Mouse (Mus musculus) heart, embryonic 13.5 days (tissue): ENCODE results near the gene Tcea3. TPM values are rescaled to one million over a fixed set of nuclear protein-coding genes. Genes with fewer than 3 reads are reported as not detected.
A peak's percentile ranks its signal among the peaks of the same experiment; 100 is the strongest.

Experiments
- ATAC-seq: fragments of 200-750 bp; cut with Nextera tagmentation; 2 replicates; pipeline ENCODE4 v1.8.0; 2017; ENCODE audit warnings: moderate TSS enrichment; ENCODE audit not compliant: insufficient number of reproducible peaks, low FRiP score, low TSS enrichment; ENCODE audit errors: extremely low read depth
- H3K27ac ChIP-seq: fragments of 300-500 bp; sonication (generic); replicated peaks from 2 replicates; pipeline ENCODE4 v1.5.1; 2015; ENCODE audit warnings: moderate library complexity, mild to moderate bottlenecking, inconsistent platforms
- H3K27me3 ChIP-seq: fragments of 300-500 bp; sonication (generic); replicated peaks from 2 replicates; pipeline ENCODE4 v1.6.1; 2015; ENCODE audit warnings: mild to moderate bottlenecking, inconsistent platforms
- H3K36me3 ChIP-seq: fragments of 300-500 bp; sonication (generic); 2 replicates; pipeline ENCODE4 v1.6.1; 2015; ENCODE audit warnings: mild to moderate bottlenecking, inconsistent platforms
- H3K4me1 ChIP-seq: fragments of 300-500 bp; sonication (generic); 2 replicates; pipeline ENCODE4 v1.6.1; 2015; ENCODE audit warnings: inconsistent platforms
- H3K4me2 ChIP-seq: fragments of 300-500 bp; sonication (generic); 2 replicates; pipeline ENCODE4 v1.6.1; 2015; ENCODE audit warnings: inconsistent platforms, mild to moderate bottlenecking, moderate library complexity
- H3K4me3 ChIP-seq: fragments of 300-500 bp; sonication (generic); 2 replicates; pipeline ENCODE4 v1.5.1; 2015; ENCODE audit warnings: moderate library complexity, mild to moderate bottlenecking, inconsistent platforms
- H3K9ac ChIP-seq: fragments of 300-500 bp; sonication (generic); 2 replicates; pipeline ENCODE4 v1.6.1; 2015; ENCODE audit warnings: inconsistent platforms, mild to moderate bottlenecking, moderate library complexity
- H3K9me3 ChIP-seq: fragments of 300-500 bp; sonication (generic); 2 replicates; pipeline ENCODE4 v1.6.1; 2016; ENCODE audit warnings: inconsistent platforms
- WGBS: fragments of 180-500 bp; shearing (Covaris S2); methylation state at CpG from one replicate; pipeline ENCODE4 v1.1.7; 2015; ENCODE audit warnings: mixed read lengths; 5-methylcytosine and 5-hydroxymethylcytosine counted together
- polyA plus RNA-seq: library from polyadenylated mRNA; unstranded; fragments of >200 nt; fragmentation: Nextera tagmentation; extraction: Ambion mirVana; gene quantifications from 2 replicates; pipeline ENCODE4 v1.2.1, GENCODE M21; 2015

Tcea3 gene
- polyA plus RNA-seq, 1 experiment from 2014 or later: 58.8 TPM

DNA sequence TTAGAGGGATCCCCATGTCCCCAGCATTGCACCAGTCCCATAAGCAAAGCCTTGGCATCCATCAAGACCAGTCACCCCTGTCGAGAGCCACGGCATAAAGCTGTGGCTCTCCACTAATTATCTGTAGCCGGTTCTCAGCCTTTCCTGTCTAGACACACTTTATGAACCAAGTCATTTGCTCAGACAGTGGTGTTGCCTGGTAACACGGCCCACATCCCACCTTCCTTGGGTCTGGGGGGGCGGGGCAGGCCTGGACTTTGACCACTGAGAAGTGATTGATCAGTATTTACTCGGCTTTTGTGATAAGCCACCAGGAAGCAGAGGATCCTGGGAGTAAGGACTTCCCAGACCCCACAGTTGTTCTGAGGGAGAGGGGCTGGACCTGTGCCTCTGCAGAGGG lies 8.4 kb downstream of the Tcea3 start:
- Histone ChIP-seq H3K27me3 (no peaks in the 10 kb centered on the region), H3K4me3 (no peak overlapping the region), H3K27ac (no peak overlapping the region), H3K4me1 (peaks cover 11% of the 10 kb centered on the region), H3K4me2 (no peak overlapping the region), H3K9ac (no peak overlapping the region), H3K9me3 (no peaks in the 10 kb centered on the region), H3K36me3 (peaks cover 19% of the 10 kb centered on the region)
- ATAC-seq: no peak
- WGBS: 38% methylated on average over 6 of the region's 6 CpGs

DNA sequence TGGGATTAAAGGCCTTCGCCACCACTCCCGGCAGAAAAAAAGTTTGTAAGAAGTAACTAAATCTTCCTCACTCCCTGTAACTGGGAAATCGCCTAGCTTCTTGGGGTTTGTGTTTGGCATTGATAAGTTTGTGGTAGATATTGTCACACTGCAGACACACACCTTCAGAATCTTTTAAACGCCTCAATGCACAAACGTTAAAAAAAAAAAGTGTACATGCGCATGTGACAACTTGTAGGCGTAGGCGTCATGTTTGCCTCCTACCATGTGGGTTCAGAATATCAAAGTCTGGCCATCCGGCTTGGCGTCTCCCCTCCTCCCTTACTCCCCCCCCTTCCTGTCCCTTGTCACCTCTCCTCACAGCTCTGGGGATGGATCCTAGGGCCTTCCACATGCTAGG lies 9.2 kb downstream of the Tcea3 start:
- no peak overlapping the region for H3K4me2 ChIP-seq
- no peaks in the 10 kb centered on the region for H3K9me3 ChIP-seq
- ATAC-seq: no peak
- no peak overlapping the region for H3K4me3 ChIP-seq
- H3K9ac ChIP-seq: no peak overlapping the region
- H3K4me1 ChIP-seq: peaks cover 18% of the 10 kb centered on the region
- peaks cover 19% of the 10 kb centered on the region for H3K36me3 ChIP-seq
- H3K27ac ChIP-seq: no peak overlapping the region
- 54% methylated on average over 10 of the region's 10 CpGs for WGBS
- H3K27me3 ChIP-seq: no peaks in the 10 kb centered on the region

GRCm38 (mm10) chr4:136259916-136260315 lies 12.4 kb downstream of the Tcea3 start:
- H3K9ac ChIP-seq: peak overlapping the region; percentile 21; the same call in 1 of the 2 replicates
- no peak overlapping the region for H3K4me2 ChIP-seq
- WGBS: 59% methylated on average over 3 of the region's 3 CpGs
- peaks cover 18% of the 10 kb centered on the region for H3K36me3 ChIP-seq
- no peaks in the 10 kb centered on the region for H3K27me3 ChIP-seq
- peaks cover 23% of the 10 kb centered on the region for H3K4me1 ChIP-seq
- H3K4me3 ChIP-seq: no peak overlapping the region
- H3K27ac ChIP-seq: peak overlapping the region; percentile 86
- no peaks in the 10 kb centered on the region for H3K9me3 ChIP-seq
- no peak for ATAC-seq

DNA sequence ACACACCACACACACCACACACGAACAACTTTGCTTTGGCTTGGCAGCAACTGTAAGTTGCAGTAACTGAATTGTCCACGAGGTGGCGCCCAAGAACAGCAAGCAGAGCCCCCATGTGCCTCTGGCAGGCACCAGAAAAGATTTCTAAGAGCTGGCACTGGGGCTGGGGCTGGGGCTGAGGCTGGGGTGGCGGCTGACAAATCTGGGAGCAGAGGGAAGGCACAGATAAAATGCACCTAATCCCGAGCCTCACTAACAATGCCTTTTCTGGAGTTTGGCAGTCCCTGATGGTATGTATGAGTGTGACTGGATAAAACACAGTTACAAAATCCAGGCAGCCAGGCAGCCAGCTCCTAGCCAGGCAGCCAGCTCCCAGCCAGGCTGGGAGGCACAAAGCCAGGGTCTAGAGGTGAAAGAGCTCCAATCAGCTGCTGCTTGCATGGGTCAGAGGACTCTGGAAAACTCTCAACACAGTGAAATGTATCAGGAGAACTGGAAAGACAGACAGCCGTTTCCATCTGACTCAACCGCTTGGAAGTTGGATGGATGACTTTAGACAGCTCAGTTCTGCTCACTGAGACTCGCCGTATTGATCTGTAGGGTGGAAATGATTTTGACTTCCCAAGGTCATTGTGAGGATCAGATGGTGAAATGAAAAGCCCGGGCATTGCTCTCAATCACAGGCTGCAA lies 13.1 kb downstream of the Tcea3 start:
- ATAC-seq: peak; percentile 15; the same call in 1 of the 2 replicates
- Histone ChIP-seq H3K4me1 (peaks cover 23% of the 10 kb centered on the region), H3K9ac (peak overlapping the region; percentile 37), H3K9me3 (no peaks in the 10 kb centered on the region), H3K36me3 (peaks cover 14% of the 10 kb centered on the region), H3K27me3 (no peaks in the 10 kb centered on the region), H3K4me3 (no peak overlapping the region), H3K4me2 (peak overlapping the region; percentile 4; the same call in 1 of the 2 replicates), H3K27ac (peak overlapping the region; percentile 86)
- WGBS: 36% methylated on average over 10 of the region's 10 CpGs

DNA sequence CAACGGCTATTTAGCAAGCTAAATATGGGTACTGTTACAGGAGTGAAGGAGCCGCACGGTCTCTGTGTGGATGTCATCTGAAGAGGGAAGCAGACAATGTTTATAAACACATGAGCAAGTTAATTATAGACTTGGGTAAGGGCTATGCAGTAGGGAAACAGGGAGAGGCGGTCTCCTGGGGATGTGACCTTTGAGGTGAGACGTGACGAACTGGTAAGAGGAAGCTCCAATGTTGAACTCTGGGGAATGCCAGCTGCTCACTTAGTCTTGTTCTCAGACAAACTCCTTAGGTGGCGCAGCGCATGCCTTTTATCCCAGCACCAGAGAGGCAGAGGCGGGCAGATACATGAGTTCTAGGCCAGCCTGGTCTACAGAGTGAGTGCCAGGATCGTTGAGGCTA lies 14.4 kb downstream of the Tcea3 start:
- no peaks in the 10 kb centered on the region for H3K27me3 ChIP-seq
- 49% methylated on average over 10 of the region's 10 CpGs for WGBS
- peaks cover 23% of the 10 kb centered on the region for H3K4me1 ChIP-seq
- no peak overlapping the region for H3K4me2 ChIP-seq
- H3K36me3 ChIP-seq: peaks cover 10% of the 10 kb centered on the region
- H3K9ac ChIP-seq: no peak overlapping the region
- ATAC-seq: no peak
- H3K4me3 ChIP-seq: no peak overlapping the region
- H3K27ac ChIP-seq: peak overlapping the region; percentile 86
- H3K9me3 ChIP-seq: no peaks in the 10 kb centered on the region

DNA sequence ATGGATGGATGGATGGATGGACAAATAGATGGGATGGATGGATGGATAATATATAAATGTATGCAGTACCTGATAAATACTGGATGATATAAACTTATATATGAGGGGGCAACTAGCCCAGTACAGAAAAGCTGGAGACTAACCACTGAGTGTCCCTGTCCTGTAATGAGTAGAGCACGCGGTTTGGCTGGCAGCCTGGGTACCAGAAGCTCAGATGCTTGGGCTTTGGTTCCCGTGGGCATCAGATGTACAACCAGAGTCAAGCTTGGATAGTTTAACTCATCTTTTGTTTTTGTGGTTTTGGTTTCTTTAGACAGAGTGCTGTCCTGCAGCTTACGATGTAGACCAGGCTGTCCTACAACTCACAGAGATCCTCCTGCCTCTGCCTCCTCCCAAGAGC lies 16.0 kb downstream of the Tcea3 start:
- Histone ChIP-seq H3K27me3 (no peaks in the 10 kb centered on the region), H3K9me3 (no peaks in the 10 kb centered on the region)

DNA sequence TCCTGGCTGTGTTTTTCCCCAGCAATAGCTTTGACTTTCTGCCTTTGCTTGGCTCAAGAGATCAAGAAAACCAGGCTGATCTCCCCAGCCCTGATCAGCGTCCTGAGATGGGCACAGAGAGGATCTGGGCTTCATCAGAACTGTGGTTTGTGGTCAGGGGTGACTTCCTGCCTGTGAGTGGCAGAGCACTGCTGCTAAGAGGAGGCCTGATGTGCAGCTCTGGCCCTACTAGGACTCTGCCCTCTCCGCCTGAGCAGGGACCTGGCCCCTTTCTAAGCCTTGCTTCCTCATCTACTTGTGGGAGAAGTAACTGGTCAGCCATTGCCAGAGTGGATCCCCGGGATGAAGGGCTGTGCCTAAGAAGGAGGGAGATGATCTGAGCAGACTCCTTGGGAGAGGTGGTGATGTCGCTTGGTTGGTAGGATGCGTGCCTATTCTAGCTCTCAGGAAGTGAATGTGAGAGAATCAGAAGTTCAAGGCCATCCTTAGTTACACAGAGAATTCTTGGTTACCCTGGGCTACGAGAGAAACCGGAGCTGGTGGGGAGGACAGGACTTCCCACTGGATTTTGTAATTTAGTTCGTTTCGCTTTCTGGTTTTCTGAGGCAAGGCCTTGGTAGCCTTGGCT lies 19.3 kb downstream of the Tcea3 start:
- ATAC-seq: no peak
- Histone ChIP-seq H3K4me1 (peaks cover 11% of the 10 kb centered on the region), H3K4me2 (no peak overlapping the region), H3K27me3 (no peaks in the 10 kb centered on the region), H3K27ac (no peak overlapping the region), H3K36me3 (peaks cover 8% of the 10 kb centered on the region), H3K4me3 (no peak overlapping the region), H3K9me3 (no peaks in the 10 kb centered on the region), H3K9ac (no peak overlapping the region)
- WGBS: 73% methylated on average over 9 of the region's 9 CpGs

More for the DNA sequence above, 16.0 kb downstream of the Tcea3 start:
- peaks cover 23% of the 10 kb centered on the region for H3K4me1 ChIP-seq
- no peak overlapping the region for H3K9ac ChIP-seq
- H3K4me2 ChIP-seq: no peak overlapping the region
- peaks cover 4% of the 10 kb centered on the region; the same call in 1 of the 2 replicates for H3K36me3 ChIP-seq
- no peak overlapping the region for H3K4me3 ChIP-seq
- no peak overlapping the region for H3K27ac ChIP-seq
- WGBS: 84% methylated on average over 4 of the region's 4 CpGs
- no peak for ATAC-seq

DNA sequence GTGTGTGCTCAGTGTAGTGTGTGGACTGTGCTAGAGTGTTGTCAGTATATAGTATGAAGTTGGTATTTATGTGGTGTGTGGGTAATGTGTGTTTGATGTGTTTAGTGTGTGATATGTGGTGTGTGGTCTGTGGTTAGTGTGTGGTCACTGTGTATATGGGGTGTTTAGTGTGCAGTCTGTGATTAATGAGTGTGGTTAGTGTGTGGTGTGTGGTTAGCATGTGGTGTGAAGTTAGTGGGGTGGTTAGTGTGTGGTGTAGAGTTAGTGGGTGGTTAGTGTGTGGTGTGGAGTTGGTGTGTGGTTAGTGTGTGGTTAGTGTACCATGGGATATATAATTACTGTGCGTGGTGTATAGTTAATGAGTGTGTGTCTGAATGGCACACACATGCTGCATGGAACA lies 21.4 kb downstream of the Tcea3 start:
- no peak overlapping the region for H3K9ac ChIP-seq
- no peak overlapping the region for H3K27ac ChIP-seq
- no peak for ATAC-seq
- 89% methylated on average over 1 of the region's 1 CpGs for WGBS
- peaks cover 25% of the 10 kb centered on the region for H3K36me3 ChIP-seq
- H3K4me1 ChIP-seq: 0 out of 2 replicates have a peak, but pooled peaks cover 4% of the 10 kb centered on the region
- peaks cover 20% of the 10 kb centered on the region for H3K9me3 ChIP-seq
- H3K4me2 ChIP-seq: no peak overlapping the region
- no peak overlapping the region for H3K4me3 ChIP-seq
- H3K27me3 ChIP-seq: no peaks in the 10 kb centered on the region

- Histone ChIP-seq H3K36me3 (peaks cover 42% of the 10 kb centered on the region), H3K9ac (no peak overlapping the region), H3K4me1 (0 out of 2 replicates have a peak, but pooled peaks cover 4% of the 10 kb centered on the region), H3K27ac (no peak overlapping the region), H3K27me3 (no peaks in the 10 kb centered on the region), H3K4me2 (no peak overlapping the region), H3K4me3 (no peak overlapping the region), H3K9me3 (peaks cover 21% of the 10 kb centered on the region)
- no peak for ATAC-seq
- 81% methylated on average over 8 of the region's 8 CpGs for WGBS
Measured at GRCm38 (mm10) chr4:136270648-136271047, 23.1 kb downstream of the Tcea3 start.

GRCm38 (mm10) chr4:136281097-136281496 lies 33.6 kb downstream of the Tcea3 start:
- Histone ChIP-seq H3K4me1 (peaks cover 33% of the 10 kb centered on the region), H3K9me3 (no peaks in the 10 kb centered on the region), H3K27me3 (0 out of 2 replicates have a peak, but pooled peaks cover 2% of the 10 kb centered on the region), H3K9ac (peak overlapping the region; percentile 4; the same call in 1 of the 2 replicates), H3K4me3 (no peak overlapping the region), H3K4me2 (no peak overlapping the region), H3K27ac (no peak overlapping the region), H3K36me3 (no peaks in the 10 kb centered on the region)
- WGBS: 70% methylated on average over 8 of the region's 8 CpGs
- ATAC-seq: no peak

DNA sequence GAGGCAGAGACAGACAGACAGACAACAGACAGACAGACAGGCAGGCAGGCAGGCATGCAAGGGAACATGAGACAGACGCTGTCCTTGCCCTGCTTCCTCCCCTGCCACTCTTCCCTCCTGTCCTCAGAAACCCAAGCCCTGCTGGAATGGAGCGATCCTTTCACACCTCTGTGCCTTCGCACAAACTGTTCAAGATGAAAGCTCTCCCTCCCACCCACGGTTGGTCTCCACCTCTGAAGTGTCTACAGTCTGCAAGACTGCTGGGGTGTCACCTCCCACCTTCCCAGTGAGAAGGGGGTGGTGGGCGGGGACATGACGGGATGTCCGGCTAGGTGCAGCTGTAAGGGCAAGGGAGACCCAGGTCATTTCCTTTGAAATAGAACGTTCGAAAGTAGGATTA lies 34.1 kb downstream of the Tcea3 start:
- Histone ChIP-seq H3K4me2 (no peak overlapping the region), H3K9ac (peak overlapping the region; percentile 4; the same call in 1 of the 2 replicates), H3K4me3 (no peak overlapping the region), H3K4me1 (peaks cover 37% of the 10 kb centered on the region), H3K36me3 (peaks cover 1% of the 10 kb centered on the region; the same call in 1 of the 2 replicates), H3K27me3 (0 out of 2 replicates have a peak, but pooled peaks cover 2% of the 10 kb centered on the region), H3K9me3 (no peaks in the 10 kb centered on the region), H3K27ac (0 out of 2 replicates have a peak overlapping the region, but pooled peaks have one; percentile 13)
- no peak for ATAC-seq
- 43% methylated on average over 9 of the region's 9 CpGs for WGBS
